Mouse (Mus musculus) left cerebral cortex, adult 8-10 months (tissue): ENCODE results near the gene Plekha6. TPM values are rescaled to one million over a fixed set of nuclear protein-coding genes. Genes with fewer than 3 reads are reported as not detected.

Source experiments
- DNase-seq, 2 experiments: peaks; one replicate each; pipeline ENCODE4 v3.0.0; 2022; ENCODE audit warnings: low spot score in 2 of 2
- total RNA-seq, 4 experiments: library from RNA; stranded (reverse); gene quantifications; 2 replicates each; pipeline ENCODE4 v1.2.4; 2022

Gene Plekha6
- total RNA-seq, 4 experiments from 2014 or later: 83.6 to 89.6 (median 88.4) TPM

DNA sequence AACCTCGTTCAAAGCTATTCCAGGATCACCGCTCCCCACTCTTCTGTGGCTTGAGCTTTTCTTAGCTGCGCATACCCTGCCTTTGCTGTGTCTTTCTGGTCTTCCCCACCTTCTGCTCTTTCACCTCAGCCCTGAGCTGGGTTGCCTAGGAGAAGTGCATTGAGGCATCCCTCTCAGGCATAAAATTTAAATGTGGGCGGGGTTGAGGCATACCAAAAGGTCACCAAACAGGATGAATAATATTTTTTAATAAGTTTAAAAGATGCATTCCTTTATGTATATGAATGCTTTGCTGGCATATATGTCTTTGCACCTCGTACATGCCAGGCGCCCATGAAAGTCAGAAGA lies 75.8 kb downstream of the Plekha6 start:
- no peak for DNase-seq

DNA sequence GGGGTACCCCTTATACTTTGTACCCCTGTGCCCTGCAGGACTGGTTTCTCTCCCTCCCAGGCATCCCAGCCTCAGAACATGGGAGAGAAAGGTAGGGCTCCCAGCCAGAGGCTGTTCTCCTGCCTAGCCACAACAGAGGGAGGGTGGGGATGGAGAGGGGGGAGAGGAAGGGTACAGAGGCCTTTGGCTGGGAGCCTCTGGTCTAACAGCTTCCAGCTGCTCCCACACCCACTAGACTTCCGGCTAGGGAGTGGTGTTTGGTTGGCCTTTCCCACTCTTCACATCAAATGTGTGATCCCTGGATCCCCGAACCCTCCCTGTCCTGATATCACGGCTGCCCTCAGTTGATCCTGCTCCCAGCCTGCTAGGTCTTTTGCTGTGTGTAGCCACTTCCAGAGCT lies 76.9 kb downstream of the Plekha6 start:
- no peak for DNase-seq

- no peak for DNase-seq
Measured at GRCm38 (mm10) chr1:133244668-133245067, 80.7 kb downstream of the Plekha6 start.

DNA sequence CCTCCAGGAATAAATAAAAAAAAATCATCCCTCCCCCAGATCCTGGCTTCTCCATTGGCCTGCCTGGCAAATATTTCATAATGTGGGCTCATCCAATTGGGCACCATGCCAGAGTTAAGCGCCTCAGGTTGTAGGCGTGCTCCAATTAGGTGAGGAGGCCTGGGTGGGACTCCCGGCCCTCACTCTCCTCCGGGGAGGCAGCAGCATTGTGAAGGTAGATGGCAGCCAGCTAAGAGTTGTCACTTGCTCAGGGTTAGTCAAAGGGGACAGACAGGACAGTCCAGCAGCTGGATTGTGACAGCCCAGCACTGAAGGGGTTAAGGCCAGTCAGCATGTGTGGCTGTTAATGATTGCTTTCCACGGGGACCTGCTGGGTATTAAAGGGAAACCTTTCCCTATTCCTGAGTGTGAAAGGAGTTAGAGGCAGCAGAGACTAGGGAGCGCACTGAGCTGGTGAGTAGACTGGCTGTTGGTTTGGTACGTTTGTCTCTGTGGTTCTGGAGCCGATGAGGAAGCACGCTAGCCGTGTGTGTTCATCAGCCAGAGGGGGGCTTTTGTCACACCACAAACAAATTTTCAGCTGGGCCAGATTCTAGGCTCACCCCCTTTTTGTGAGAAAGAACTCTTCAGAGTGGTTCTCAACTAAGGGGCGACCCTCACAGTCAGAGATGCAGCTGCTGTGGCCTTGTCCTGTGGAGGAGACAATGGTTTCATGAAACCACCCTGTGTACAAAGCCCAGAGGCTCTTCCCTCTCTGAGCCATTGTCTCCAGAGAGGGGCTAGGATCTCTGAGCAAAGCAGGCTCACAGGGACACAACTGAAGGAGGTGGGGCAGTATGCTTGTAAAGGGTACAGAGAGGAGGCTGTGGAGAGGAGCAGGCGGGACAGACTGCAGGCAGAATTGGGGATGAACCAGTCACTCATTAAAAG lies 81.9 kb downstream of the Plekha6 start:
- DNase-seq: peak in 1 of 2 experiments; percentile 57

DNA sequence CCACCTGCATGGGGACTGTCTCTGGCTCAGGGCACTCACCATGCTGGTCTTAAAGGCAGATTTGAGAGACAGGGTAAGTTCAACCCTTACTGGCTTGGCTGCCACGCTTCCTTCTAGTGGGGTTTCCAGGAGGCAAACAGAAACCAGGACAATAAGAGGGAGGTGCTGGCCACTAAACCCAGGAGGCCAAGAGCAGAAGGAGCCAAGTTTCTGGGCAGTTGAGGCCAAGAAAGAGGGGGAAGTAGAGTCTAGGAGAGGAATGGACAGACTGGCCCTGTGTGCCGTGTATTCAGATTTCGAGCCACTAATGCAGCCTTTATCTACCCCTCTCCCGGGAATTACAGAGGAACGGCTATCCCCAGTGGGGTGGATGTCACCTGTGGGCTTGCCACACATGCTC lies 83.2 kb downstream of the Plekha6 start:
- DNase-seq: no peak

DNA sequence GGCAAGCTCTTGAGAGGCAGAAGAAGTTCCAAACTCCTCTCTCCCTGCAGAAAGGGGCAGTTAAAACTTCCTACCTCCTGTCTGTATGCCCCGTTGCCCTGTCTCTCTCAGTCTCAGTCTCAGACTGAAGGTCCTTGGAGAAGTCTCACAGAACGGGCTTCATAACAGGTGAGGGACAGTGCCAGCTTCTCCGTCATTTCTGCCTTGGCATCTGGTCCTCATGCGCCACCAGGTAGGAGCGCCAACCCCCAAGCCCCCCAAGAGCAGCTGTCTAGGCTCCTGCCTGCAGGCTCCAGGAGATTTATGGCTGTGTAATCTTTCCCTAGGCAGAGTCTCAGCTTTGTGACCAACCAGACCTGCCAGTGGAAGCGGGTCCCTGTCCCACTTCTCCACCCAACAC lies 86.8 kb downstream of the Plekha6 start:
- no peak for DNase-seq

- no peak for DNase-seq
Measured at GRCm38 (mm10) chr1:133251625-133252034, 87.6 kb downstream of the Plekha6 start.

- DNase-seq: no peak
Measured at GRCm38 (mm10) chr1:133252251-133252650, 88.2 kb downstream of the Plekha6 start.

DNA sequence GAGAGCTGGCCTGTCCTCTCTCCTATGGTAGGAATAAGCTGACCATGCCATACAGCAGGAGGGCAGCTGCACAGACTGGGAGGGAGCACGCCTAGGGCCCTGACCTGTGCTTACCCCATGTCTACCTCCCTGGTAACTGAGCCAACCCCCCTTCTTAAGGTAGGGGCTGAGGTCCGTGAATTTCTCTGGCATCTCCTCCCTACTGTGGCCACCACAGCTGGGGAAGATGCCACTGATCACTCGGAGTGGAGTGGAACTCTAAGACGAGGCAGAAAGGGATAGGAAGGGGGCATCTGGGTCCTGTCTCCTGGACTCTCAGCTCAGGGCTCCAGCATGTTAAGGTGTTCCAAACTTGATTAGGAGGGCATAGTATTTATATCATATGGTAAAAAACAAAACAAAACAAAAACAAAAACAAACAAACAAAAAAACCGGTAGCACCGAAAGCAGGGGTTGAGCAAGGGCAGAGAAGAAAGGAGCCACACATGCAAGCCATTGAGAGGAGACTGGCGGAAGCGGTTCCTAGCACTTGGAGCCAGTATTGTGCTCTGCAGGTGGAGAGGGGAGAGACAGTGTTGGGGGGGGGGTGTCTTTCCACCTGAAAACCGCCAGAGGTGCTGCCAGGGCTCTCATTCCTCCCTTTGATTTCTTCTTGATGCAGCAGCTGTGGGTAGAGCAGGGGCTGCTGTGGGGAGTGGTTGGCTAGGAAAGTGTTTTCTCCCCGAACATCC lies 89.0 kb downstream of the Plekha6 start:
- no peak for DNase-seq

- DNase-seq: no peak
Measured at GRCm38 (mm10) chr1:133253532-133253866, 89.5 kb downstream of the Plekha6 start.

GRCm38 (mm10) chr1:133254226-133254625 lies 90.2 kb downstream of the Plekha6 start:
- no peak for DNase-seq

GRCm38 (mm10) chr1:133254856-133255764 lies 91.1 kb downstream of the Plekha6 start:
- no peak for DNase-seq

GRCm38 (mm10) chr1:133255776-133256175 lies 91.8 kb downstream of the Plekha6 start:
- no peak for DNase-seq

- DNase-seq: no peak
Measured at GRCm38 (mm10) chr1:133256347-133256746, 92.3 kb downstream of the Plekha6 start.

DNA sequence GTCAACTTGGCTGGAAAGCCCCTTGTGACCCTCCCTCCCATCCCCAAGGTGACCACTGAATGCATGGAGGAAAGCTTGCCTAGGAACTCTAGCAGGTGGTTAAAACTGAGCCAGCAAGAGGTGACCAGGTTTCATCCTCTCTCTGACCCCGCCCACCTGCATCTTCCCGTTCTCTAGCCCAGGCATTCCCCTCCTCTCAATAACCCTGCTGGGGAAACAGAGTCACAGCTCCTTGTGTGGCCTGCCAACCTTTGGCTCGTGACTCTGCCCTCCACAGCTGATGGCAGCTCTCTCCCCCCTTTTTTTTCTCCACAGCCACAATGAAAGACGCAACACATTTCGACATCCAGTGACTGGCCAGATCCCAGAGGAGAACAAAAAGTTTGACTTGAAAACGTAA lies 94.7 kb downstream of the Plekha6 start:
- DNase-seq: no peak

- DNase-seq: no peak
Measured at GRCm38 (mm10) chr1:133262628-133263027, 98.6 kb downstream of the Plekha6 start.

DNA sequence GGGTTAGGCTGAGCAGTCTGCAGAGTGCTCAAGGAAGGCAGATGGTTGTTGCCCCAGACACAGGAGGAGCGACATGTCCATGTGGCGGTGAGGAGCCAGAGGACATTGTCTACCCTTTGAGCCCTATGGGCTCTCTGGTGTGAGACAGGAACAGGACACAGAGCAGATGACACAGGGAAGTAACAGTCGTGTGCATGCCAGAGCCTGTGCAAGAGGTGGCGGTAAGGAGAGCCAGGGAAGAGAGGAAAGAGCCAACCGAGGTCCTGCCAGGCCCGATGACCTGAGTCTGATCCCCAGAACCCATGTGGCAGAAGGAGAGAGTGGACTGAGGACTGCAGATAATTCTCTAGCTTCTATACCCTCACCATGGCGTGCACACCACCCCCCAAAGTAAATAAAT lies 99.1 kb downstream of the Plekha6 start:
- no peak for DNase-seq

GRCm38 (mm10) chr1:133264367-133264766 lies 100.4 kb downstream of the Plekha6 start:
- no peak for DNase-seq

DNA sequence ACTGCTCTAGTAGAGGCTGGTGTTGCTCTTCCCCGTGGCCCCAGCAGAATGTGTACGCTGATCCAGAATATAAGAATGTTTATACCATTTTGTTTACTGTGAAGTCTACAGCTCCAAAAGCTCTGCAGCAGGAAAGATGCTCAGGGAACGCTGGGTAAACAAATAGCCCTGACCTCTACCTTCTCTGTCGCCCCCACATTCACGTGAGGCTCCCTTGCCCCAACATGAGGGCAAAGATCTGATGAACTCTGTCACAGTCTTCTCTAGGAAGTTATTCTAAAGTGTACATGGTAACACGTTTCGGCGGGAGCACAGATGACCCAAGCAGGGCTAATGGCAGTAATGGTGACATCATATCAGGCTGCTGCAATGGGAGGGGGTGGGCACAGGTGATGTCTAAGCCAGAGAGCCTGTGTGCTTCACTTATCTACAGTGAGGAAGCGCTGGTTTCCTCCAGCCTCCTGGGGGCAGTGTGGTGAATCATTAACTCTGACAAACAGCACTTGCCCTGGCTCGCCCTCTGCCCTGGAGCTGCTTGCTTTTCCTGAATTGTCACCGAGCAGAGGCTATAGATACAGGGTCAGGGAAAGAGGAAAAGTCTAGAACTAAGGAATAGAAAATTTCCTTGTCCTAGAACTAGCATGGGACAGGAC lies 101.2 kb downstream of the Plekha6 start:
- no peak for DNase-seq

DNA sequence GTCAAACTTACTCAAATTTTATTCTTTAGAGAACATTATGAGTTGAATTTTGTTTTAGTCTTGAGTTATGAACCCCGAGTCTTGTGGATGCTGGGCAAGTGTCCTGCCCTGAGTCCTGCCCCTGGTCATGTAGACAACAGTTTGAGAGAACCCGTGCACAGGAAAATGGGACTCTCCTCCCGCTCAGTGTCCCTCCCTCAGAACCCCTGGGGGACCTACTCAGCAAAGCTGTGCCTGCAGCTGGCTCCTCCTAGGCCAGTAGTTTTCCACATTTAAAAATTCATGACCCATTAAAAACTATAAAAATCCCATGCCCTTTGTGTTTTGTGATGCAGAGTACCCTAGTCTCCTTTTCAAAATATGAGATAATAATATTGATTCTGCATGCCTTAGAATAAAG lies 103.1 kb downstream of the Plekha6 start:
- DNase-seq: no peak

GRCm38 (mm10) chr1:133267813-133268492 lies 103.9 kb downstream of the Plekha6 start:
- DNase-seq: peak in 1 of 2 experiments; percentile 46
